Mouse (Mus musculus) erythroblast, embryonic 14.5 days (primary cell): ENCODE measurements around the gene Ckm. TPM values are rescaled to one million over a fixed set of nuclear protein-coding genes. Genes with fewer than 3 reads are reported as not detected.

Source experiments
- H3K27me3 ChIP-seq: 2 replicates; pipeline ENCODE4 v1.6.1; 2012; ENCODE audit warnings: inconsistent platforms; ENCODE audit not compliant: control insufficient read depth
- H3K36me3 ChIP-seq: 2 replicates; pipeline ENCODE4 v1.6.1; 2012; ENCODE audit warnings: mild to moderate bottlenecking, inconsistent platforms; ENCODE audit not compliant: control insufficient read depth
- H3K4me1 ChIP-seq: 2 replicates; pipeline ENCODE4 v1.6.1; 2012; ENCODE audit warnings: inconsistent platforms; ENCODE audit not compliant: control insufficient read depth
- H3K4me3 ChIP-seq: replicated peaks from 2 replicates; pipeline ENCODE3; 2012; ENCODE audit warnings: moderate library complexity, mild to moderate bottlenecking, inconsistent platforms
- H3K9me3 ChIP-seq: 2 replicates; pipeline ENCODE4 v1.6.1; 2012; ENCODE audit warnings: low read length, inconsistent platforms, mixed read lengths; ENCODE audit not compliant: control insufficient read depth
- GATA1 ChIP-seq: IDR thresholded peaks from 2 replicates; pipeline ENCODE4 v1.6.1; 2012; ENCODE audit warnings: low read length, inconsistent platforms, mixed read lengths
- TAL1 ChIP-seq: IDR thresholded peaks from 3 replicates; pipeline ENCODE4 v1.6.1; 2012; ENCODE audit warnings: low read length, inconsistent platforms, mixed read lengths
- polyA plus RNA-seq: library from polyadenylated mRNA; stranded (reverse); fragments of >175 nt; gene quantifications from 2 replicates; pipeline ENCODE4 v1.2.3, GENCODE M21; 2012

Ckm gene
- polyA plus RNA-seq, 1 experiment: not detected

- H3K4me3 ChIP-seq: no peak overlapping the region
- H3K4me1 ChIP-seq: peaks cover 21% of the 10 kb centered on the region
- no peaks in the 10 kb centered on the region for H3K9me3 ChIP-seq
- no peak for TF ChIP-seq TAL1
- no peak for TF ChIP-seq GATA1
- peaks cover 3% of the 10 kb centered on the region; the same call in 1 of the 2 replicates for H3K36me3 ChIP-seq
- peaks cover 42% of the 10 kb centered on the region for H3K27me3 ChIP-seq
These were observed 18.5 kb downstream of the Ckm start for GRCm38 (mm10) chr7:19423083-19423482.

- Histone ChIP-seq H3K27me3 (peaks cover 35% of the 10 kb centered on the region), H3K9me3 (no peaks in the 10 kb centered on the region), H3K4me3 (no peak overlapping the region), H3K4me1 (peaks cover 21% of the 10 kb centered on the region), H3K36me3 (peaks cover 4% of the 10 kb centered on the region; the same call in 1 of the 2 replicates)
- TF ChIP-seq GATA1 (no peak), TAL1 (no peak)
These were observed 19.5 kb downstream of the Ckm start for GRCm38 (mm10) chr7:19424051-19424450.

GRCm38 (mm10) chr7:19426349-19426748, 21.8 kb downstream of the Ckm start:
- Histone ChIP-seq H3K4me1 (peaks cover 3% of the 10 kb centered on the region), H3K36me3 (peaks cover 6% of the 10 kb centered on the region), H3K4me3 (no peak overlapping the region), H3K9me3 (no peaks in the 10 kb centered on the region), H3K27me3 (peaks cover 14% of the 10 kb centered on the region)
- TF ChIP-seq GATA1: no peak
- no peak for TF ChIP-seq TAL1

GRCm38 (mm10) chr7:19426888-19427287, 22.3 kb downstream of the Ckm start:
- TF ChIP-seq GATA1 (no peak), TAL1 (no peak)
- Histone ChIP-seq H3K36me3 (peaks cover 12% of the 10 kb centered on the region), H3K4me1 (no peaks in the 10 kb centered on the region), H3K9me3 (no peaks in the 10 kb centered on the region), H3K4me3 (no peak overlapping the region), H3K27me3 (peaks cover 9% of the 10 kb centered on the region)

GRCm38 (mm10) chr7:19427999-19428650, 23.5 kb downstream of the Ckm start:
- H3K4me3 ChIP-seq: no peak overlapping the region
- H3K4me1 ChIP-seq: no peaks in the 10 kb centered on the region
- H3K27me3 ChIP-seq: peaks cover under 1% of the 10 kb centered on the region; the same call in 1 of the 2 replicates
- TF ChIP-seq GATA1: no peak
- TF ChIP-seq TAL1: no peak
- peaks cover 5% of the 10 kb centered on the region for H3K9me3 ChIP-seq
- H3K36me3 ChIP-seq: peaks cover 21% of the 10 kb centered on the region

- Histone ChIP-seq H3K27me3 (no peaks in the 10 kb centered on the region), H3K4me3 (no peak overlapping the region), H3K4me1 (no peaks in the 10 kb centered on the region), H3K36me3 (peaks cover 35% of the 10 kb centered on the region), H3K9me3 (peaks cover 5% of the 10 kb centered on the region)
- no peak for TF ChIP-seq TAL1
- TF ChIP-seq GATA1: no peak
These were observed 25.1 kb downstream of the Ckm start for GRCm38 (mm10) chr7:19429726-19430125.

- Histone ChIP-seq H3K4me3 (no peak overlapping the region), H3K9me3 (peaks cover 5% of the 10 kb centered on the region), H3K36me3 (peaks cover 39% of the 10 kb centered on the region), H3K4me1 (no peaks in the 10 kb centered on the region), H3K27me3 (no peaks in the 10 kb centered on the region)
- TF ChIP-seq TAL1 (no peak), GATA1 (no peak)
These were observed 25.8 kb downstream of the Ckm start for GRCm38 (mm10) chr7:19430402-19430801.

- TF ChIP-seq GATA1 (no peak), TAL1 (no peak)
- Histone ChIP-seq H3K4me1 (no peaks in the 10 kb centered on the region), H3K36me3 (peaks cover 52% of the 10 kb centered on the region), H3K9me3 (peaks cover 5% of the 10 kb centered on the region), H3K4me3 (no peak overlapping the region), H3K27me3 (no peaks in the 10 kb centered on the region)
These were observed 27.9 kb downstream of the Ckm start for GRCm38 (mm10) chr7:19432475-19432874.

GRCm38 (mm10) chr7:19436276-19436675, 31.7 kb downstream of the Ckm start:
- Histone ChIP-seq H3K9me3 (peaks cover 5% of the 10 kb centered on the region), H3K4me1 (no peaks in the 10 kb centered on the region), H3K4me3 (no peak overlapping the region), H3K36me3 (peaks cover 52% of the 10 kb centered on the region), H3K27me3 (no peaks in the 10 kb centered on the region)
- TF ChIP-seq TAL1 (no peak), GATA1 (no peak)

GRCm38 (mm10) chr7:19437048-19437447, 32.5 kb downstream of the Ckm start:
- Histone ChIP-seq H3K27me3 (no peaks in the 10 kb centered on the region), H3K36me3 (peaks cover 45% of the 10 kb centered on the region), H3K9me3 (peaks cover 5% of the 10 kb centered on the region), H3K4me1 (peaks cover 5% of the 10 kb centered on the region), H3K4me3 (no peak overlapping the region)
- TF ChIP-seq GATA1 (no peak), TAL1 (no peak)
